Mouse (Mus musculus): ENCODE results near the gene Robo2.

DNA sequence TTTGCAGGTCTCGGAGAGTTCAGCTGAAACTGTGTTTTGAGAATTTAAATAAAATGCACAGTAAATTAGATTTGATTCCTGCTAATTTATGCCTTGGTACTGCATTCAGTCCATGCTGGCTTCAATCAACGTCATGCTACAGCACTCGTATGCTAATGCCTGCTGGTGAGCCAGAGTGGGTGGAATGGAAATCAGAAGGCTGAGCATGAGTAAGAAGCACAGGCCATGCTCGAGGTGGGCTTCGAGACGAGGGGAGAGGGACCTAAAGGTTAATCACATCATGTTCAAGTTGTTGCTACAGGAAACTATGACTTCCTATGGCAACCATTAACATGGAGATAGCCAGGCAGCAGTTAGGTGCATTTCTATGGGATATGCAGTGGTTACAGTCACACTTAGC is 420.4 kb downstream of the Robo2 start:
- no peak for TF ChIP-seq CTCF (IDR thresholded peaks at IDR 0.05; ENCODE audit: control insufficient read depth, insufficient read depth, insufficient read length)
- TF ChIP-seq USF1 (IDR thresholded peaks at IDR 0.05; ENCODE audit: low read depth): no peak
- TF ChIP-seq MAX (IDR thresholded peaks at IDR 0.05): no peak
- TF ChIP-seq CEBPB (IDR thresholded peaks at IDR 0.05; ENCODE audit: low read depth): no peak
